In the genomic region with DNA sequence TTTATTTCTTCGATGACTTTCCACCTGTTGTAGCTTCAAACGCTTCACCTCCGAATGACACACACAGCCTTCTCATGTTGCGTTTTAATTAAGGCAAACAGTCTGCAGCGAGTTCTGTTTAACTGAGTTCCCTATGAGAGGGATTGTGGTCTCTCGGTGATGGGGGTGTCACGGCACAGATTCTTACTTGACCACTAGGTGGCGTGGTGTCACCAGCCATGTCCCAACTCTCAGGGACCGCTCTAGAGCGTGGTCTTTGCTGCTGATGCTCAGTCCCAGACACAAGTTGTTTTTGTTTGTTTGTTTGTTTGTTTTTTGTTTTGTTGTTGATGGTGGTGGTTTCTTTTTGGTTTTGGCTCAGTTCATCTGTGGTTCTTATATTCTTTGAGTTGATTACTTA, we compare ENCODE assay signal across 8 mouse cellular contexts. TPM values are rescaled to one million over a fixed set of nuclear protein-coding genes. Genes with fewer than 3 reads are reported as not detected.
A peak's percentile ranks its signal among the peaks of the same experiment; 100 is the strongest.
DNase-seq lines count a peak whose midpoint lies in the region; ATAC-seq lines count a peak whose summit lies in the region.

No protein-coding gene starts in this region.

- WGBS in heart, embryonic 10.5 days, result 15% methylated on average over 10 of the region's 10 CpGs
- 16% methylated on average over 10 of the region's 10 CpGs for whole genome bisulfite sequencing in forebrain, embryonic 11.5 days
- WGBS in hindbrain, embryonic 14.5 days, result 15% methylated on average over 10 of the region's 10 CpGs

- no peaks in the 10 kb centered on the region for H3K27me3 ChIP-seq in heart, embryonic 10.5 days (ENCODE audit: insufficient read depth, poor library complexity, severe bottlenecking)
- H3K27me3 ChIP-seq in forebrain, embryonic 11.5 days (ENCODE audit: control insufficient read depth, insufficient read depth, low read length), result no peaks in the 10 kb centered on the region
- no peaks in the 10 kb centered on the region for H3K27me3 ChIP-seq in hindbrain, embryonic 14.5 days (ENCODE audit: control insufficient read depth, insufficient read depth, low read length)

- no peak overlapping the region for H3K4me2 ChIP-seq in forebrain, embryonic 11.5 days (ENCODE audit: low read depth, low read length, severe bottlenecking)
- no peak overlapping the region for H3K4me2 ChIP-seq in hindbrain, embryonic 14.5 days (replicated peaks)

- H3K9ac ChIP-seq in forebrain, embryonic 11.5 days (ENCODE audit: low read length), result no peak overlapping the region
- no peak overlapping the region for H3K9ac ChIP-seq in hindbrain, embryonic 14.5 days

- no peaks in the 10 kb centered on the region for H3K4me1 ChIP-seq in heart, embryonic 10.5 days
- no peaks in the 10 kb centered on the region for H3K4me1 ChIP-seq in forebrain, embryonic 11.5 days (replicated peaks; ENCODE audit: control insufficient read depth, insufficient read depth, low read length)
- no peaks in the 10 kb centered on the region for H3K4me1 ChIP-seq in hindbrain, embryonic 14.5 days (replicated peaks; ENCODE audit: control insufficient read depth, insufficient read depth, low read length)

- H3K9me3 ChIP-seq in heart, embryonic 10.5 days, result no peaks in the 10 kb centered on the region
- no peaks in the 10 kb centered on the region for H3K9me3 ChIP-seq in forebrain, embryonic 11.5 days (ENCODE audit: control insufficient read depth, low read length)
- H3K9me3 ChIP-seq in hindbrain, embryonic 14.5 days (ENCODE audit: control insufficient read depth, low read length), result no peaks in the 10 kb centered on the region

- peaks cover 56% of the 10 kb centered on the region for H3K36me3 ChIP-seq in heart, embryonic 10.5 days
- H3K36me3 ChIP-seq in forebrain, embryonic 11.5 days (ENCODE audit: control insufficient read depth, insufficient read depth, low read length), result peaks cover 4% of the 10 kb centered on the region; the same call in 1 of the 2 replicates
- peaks cover 62% of the 10 kb centered on the region for H3K36me3 ChIP-seq in hindbrain, embryonic 14.5 days (replicated peaks; ENCODE audit: control insufficient read depth, insufficient read depth)

- ATAC-seq in forebrain, embryonic 11.5 days (replicated peaks; ENCODE audit: low FRiP score), result peak; percentile 66
- ATAC-seq in hindbrain, embryonic 14.5 days (ENCODE audit: low FRiP score), result peak; percentile 79; the same call in 1 of the 2 replicates

- no peak overlapping the region for H3K4me3 ChIP-seq in heart, embryonic 10.5 days
- H3K4me3 ChIP-seq in forebrain, embryonic 11.5 days (ENCODE audit: low read depth, low read length), result no peak overlapping the region
- H3K4me3 ChIP-seq in hindbrain, embryonic 14.5 days (replicated peaks; ENCODE audit: low read length), result no peak overlapping the region

- peak; percentile 92 for DNase-seq in heart, adult 11 months
- no peak for DNase-seq in heart, embryonic 10.5 days (ENCODE audit: low spot score)
- DNase-seq in brain, embryonic 18.5 days (ENCODE audit: low read depth, low spot score), result peak; percentile 22
- DNase-seq in forebrain, embryonic 11.5 days (ENCODE audit: low spot score), result peak; percentile 80
- peak; percentile 86 for DNase-seq in hindbrain, embryonic 14.5 days (ENCODE audit: low spot score)
- peak; percentile 38 to 49 for DNase-seq in layer of hippocampus, postnatal 36 days
- DNase-seq in lung, postnatal 25 days (ENCODE audit: low spot score), result peak; percentile 56
- peak; percentile 56 for DNase-seq in right cerebral cortex, postnatal 14 days

- H3K27ac ChIP-seq in heart, embryonic 10.5 days, result no peak overlapping the region
- no peak overlapping the region for H3K27ac ChIP-seq in forebrain, embryonic 11.5 days (ENCODE audit: low read depth, low read length)
- H3K27ac ChIP-seq in hindbrain, embryonic 14.5 days, result no peak overlapping the region

RNA-seq across cellular contexts. Expression of a gene that starts 16.6 kb away (rescaled TPM):
- polyA plus RNA-seq in heart, embryonic 10.5 days (2016; fragmentation: Nextera tagmentation; extraction: Ambion mirVana), result 9.0 and 11.1 TPM in 2 replicates
- polyA plus RNA-seq in forebrain, embryonic 11.5 days (2014; fragmentation: Nextera tagmentation; extraction: Ambion mirVana), result 11.9 and 12.7 TPM in 2 replicates
- 15.7 and 16.7 TPM in 2 replicates for polyA plus RNA-seq in hindbrain, embryonic 14.5 days (2014; fragmentation: Nextera tagmentation; extraction: Ambion mirVana)
- 10 to 100 TPM; 32.7 to 44.4 TPM for total RNA-seq in layer of hippocampus, postnatal 36 days (2021)

RNA-seq across cellular contexts. Expression of a gene that starts 29.3 kb away (rescaled TPM):
- 6.1 and 7.3 TPM in 2 replicates for polyA plus RNA-seq in heart, embryonic 10.5 days (2016; fragmentation: Nextera tagmentation; extraction: Ambion mirVana)
- 9.1 and 10.3 TPM in 2 replicates for polyA plus RNA-seq in forebrain, embryonic 11.5 days (2014; fragmentation: Nextera tagmentation; extraction: Ambion mirVana)
- 6.5 and 7.6 TPM in 2 replicates for polyA plus RNA-seq in hindbrain, embryonic 14.5 days (2014; fragmentation: Nextera tagmentation; extraction: Ambion mirVana)
- total RNA-seq in layer of hippocampus, postnatal 36 days (2021), result 10 to 100 TPM; 13.5 to 13.9 TPM
